Mouse (Mus musculus) liver, adult 2 months (tissue): ENCODE measurements around the gene Myocos. TPM values are rescaled to one million over a fixed set of nuclear protein-coding genes. Genes with fewer than 3 reads are reported as not detected.

Experiments
- DNase-seq: peaks from one replicate; pipeline ENCODE4 v3.0.0-alpha.2; 2011; ENCODE audit warnings: low read depth, low spot score; ENCODE audit errors: extremely low read depth
- H3K27ac ChIP-seq: fragments of 200-500 bp; replicated peaks from 2 replicates; pipeline ENCODE4 v1.5.1; 2012; ENCODE audit warnings: low read depth, mild to moderate bottlenecking, control low read depth, inconsistent platforms, low read length; ENCODE audit not compliant: insufficient read depth
- H3K27me3 ChIP-seq: fragments of 200-500 bp; 2 replicates; pipeline ENCODE4 v1.6.1; 2012; ENCODE audit warnings: mild to moderate bottlenecking, moderate library complexity, low read length, inconsistent platforms; ENCODE audit not compliant: control insufficient read depth, insufficient read depth
- H3K36me3 ChIP-seq: fragments of 200-500 bp; 2 replicates; pipeline ENCODE4 v1.6.1; 2012; ENCODE audit warnings: low read length, inconsistent platforms; ENCODE audit not compliant: control insufficient read depth, insufficient read depth
- H3K4me1 ChIP-seq: fragments of 200-500 bp; 2 replicates; pipeline ENCODE4 v1.6.1; 2011; ENCODE audit warnings: low read length; ENCODE audit not compliant: control insufficient read depth, insufficient read depth
- H3K4me3 ChIP-seq: fragments of 200-500 bp; 2 replicates; pipeline ENCODE4 v1.5.1; 2011; ENCODE audit warnings: low read depth, mild to moderate bottlenecking, control low read depth, low read length, moderate library complexity; ENCODE audit not compliant: insufficient read depth
- H3K79me2 ChIP-seq: fragments of 200-500 bp; 2 replicates; pipeline ENCODE4 v1.6.1; 2012; ENCODE audit warnings: inconsistent platforms, mild to moderate bottlenecking, low read length, moderate library complexity; ENCODE audit not compliant: control insufficient read depth, insufficient read depth
- H3K9ac ChIP-seq: fragments of 200-500 bp; 2 replicates; pipeline ENCODE4 v1.6.1; 2012; ENCODE audit warnings: low read depth, mild to moderate bottlenecking, control low read depth, inconsistent platforms, low read length
- CTCF ChIP-seq: fragments of 200-500 bp; IDR thresholded peaks from 2 replicates; pipeline ENCODE4 v1.5.1; 2011; ENCODE audit warnings: low read depth, low read length, control low read depth
- POLR2A ChIP-seq: fragments of 200-500 bp; IDR thresholded peaks from 2 replicates; pipeline ENCODE4 v1.6.1; 2011; ENCODE audit warnings: low read length, control low read depth; ENCODE audit not compliant: insufficient read depth; ENCODE audit errors: extremely low read depth
- WGBS: fragments of 180-500 bp; shearing (Covaris S2); methylation state at CpG from one replicate; pipeline ENCODE4 v1.1.7; 2018; 5-methylcytosine and 5-hydroxymethylcytosine counted together
- polyA plus RNA-seq: library from polyadenylated mRNA; depleted of rRNA; stranded (reverse); fragments of >200 nt; gene quantifications from 2 replicates; pipeline ENCODE4 v1.2.3, GENCODE M21; 2012; rRNA removed
- total RNA-seq: library from RNA; depleted of rRNA; stranded (reverse); fragments of >200 nt; gene quantifications from 2 replicates; pipeline ENCODE4 v1.2.3, GENCODE M21; 2014; rRNA removed

Myocos gene
- total RNA-seq (not detected in 2 replicates), polyA plus RNA-seq (not detected in 2 replicates)

GRCm38 (mm10) chr1:162658119-162658518, at the start of gene Myocos:
TSS of gene Myocos (minus strand) at chr1:162658219.
- H3K36me3 ChIP-seq = no peaks in the 10 kb centered on the region
- TF ChIP-seq CTCF (no peak), POLR2A (no peak)
- no peak within 1 kb of the TSS for H3K27ac ChIP-seq
- DNase-seq = no peak
- H3K27me3 ChIP-seq = no peaks in the 10 kb centered on the region
- no peak within 1 kb of the TSS for H3K9ac ChIP-seq
- H3K79me2 ChIP-seq = no peaks in the 10 kb centered on the region
- no peak within 1 kb of the TSS for H3K4me3 ChIP-seq
- 92% methylated on average over 7 of the region's 7 CpGs for WGBS
- H3K4me1 ChIP-seq = no peaks in the 10 kb centered on the region

GRCm38 (mm10) chr1:162700389-162701066, 42.5 kb upstream of the Myocos start:
- peaks cover 60% of the 10 kb centered on the region for H3K36me3 ChIP-seq
- H3K27me3 ChIP-seq = no peaks in the 10 kb centered on the region
- H3K4me1 ChIP-seq = no peaks in the 10 kb centered on the region
- no peak overlapping the region for H3K27ac ChIP-seq
- no peaks in the 10 kb centered on the region for H3K79me2 ChIP-seq
- TF ChIP-seq POLR2A = no peak
- no peak for TF ChIP-seq CTCF
- no peak overlapping the region for H3K9ac ChIP-seq
- H3K4me3 ChIP-seq = no peak overlapping the region
- WGBS = 81% methylated on average over 8 of the region's 8 CpGs
- no peak for DNase-seq

GRCm38 (mm10) chr1:162697866-162698265, 39.8 kb upstream of the Myocos start:
- Histone ChIP-seq H3K27me3 (no peaks in the 10 kb centered on the region), H3K79me2 (no peaks in the 10 kb centered on the region), H3K4me3 (no peak overlapping the region), H3K9ac (no peak overlapping the region), H3K36me3 (peaks cover 61% of the 10 kb centered on the region), H3K27ac (no peak overlapping the region), H3K4me1 (no peaks in the 10 kb centered on the region)
- DNase-seq = no peak
- WGBS = 92% methylated on average over 6 of the region's 6 CpGs
- TF ChIP-seq CTCF (no peak), POLR2A (no peak)

GRCm38 (mm10) chr1:162693721-162694120, 35.7 kb upstream of the Myocos start:
- Histone ChIP-seq H3K27ac (no peak overlapping the region), H3K79me2 (no peaks in the 10 kb centered on the region; the same call in 1 of the 2 replicates), H3K4me3 (no peak overlapping the region), H3K36me3 (peaks cover 66% of the 10 kb centered on the region), H3K4me1 (no peaks in the 10 kb centered on the region), H3K9ac (no peak overlapping the region), H3K27me3 (no peaks in the 10 kb centered on the region)
- no peak for DNase-seq
- 86% methylated on average over 2 of the region's 2 CpGs for whole genome bisulfite sequencing
- TF ChIP-seq POLR2A = no peak
- no peak for TF ChIP-seq CTCF

- H3K36me3 ChIP-seq = no peaks in the 10 kb centered on the region; the same call in 1 of the 2 replicates
- WGBS = 12% methylated on average over 11 of the region's 11 CpGs
- TF ChIP-seq POLR2A (no peak), CTCF (no peak)
- no peak for DNase-seq
- H3K4me3 ChIP-seq = no peak overlapping the region
- no peaks in the 10 kb centered on the region for H3K4me1 ChIP-seq
- no peaks in the 10 kb centered on the region for H3K27me3 ChIP-seq
- H3K79me2 ChIP-seq = no peaks in the 10 kb centered on the region
- H3K27ac ChIP-seq = no peak overlapping the region
- H3K9ac ChIP-seq = no peak overlapping the region
Measured at GRCm38 (mm10) chr1:162665486-162666174, 7.6 kb upstream of the Myocos start.

GRCm38 (mm10) chr1:162664826-162665475, 6.9 kb upstream of the Myocos start:
- H3K27ac ChIP-seq = no peak overlapping the region
- no peaks in the 10 kb centered on the region for H3K27me3 ChIP-seq
- WGBS = 13% methylated on average over 10 of the region's 10 CpGs
- H3K9ac ChIP-seq = no peak overlapping the region
- no peaks in the 10 kb centered on the region for H3K4me1 ChIP-seq
- peak; percentile 64 for DNase-seq
- no peaks in the 10 kb centered on the region for H3K79me2 ChIP-seq
- TF ChIP-seq CTCF = peak; percentile 81
- no peak for TF ChIP-seq POLR2A
- no peaks in the 10 kb centered on the region for H3K36me3 ChIP-seq
- H3K4me3 ChIP-seq = no peak overlapping the region
